ENCODE assay signal across 8 mouse cellular contexts in genomic region chr7:68275838-68276731, GRCm38 (mm10). TPM values are rescaled to one million over a fixed set of nuclear protein-coding genes. Genes with fewer than 3 reads are reported as not detected.
DNase-seq lines count a peak whose midpoint lies in the region; ATAC-seq lines count a peak whose summit lies in the region.

No protein-coding gene starts in this region.

- H3K4me1 ChIP-seq in neural tube, embryonic 11.5 days (ENCODE audit: control insufficient read depth, insufficient read depth, low read length), result peaks cover 7% of the 10 kb centered on the region
- peaks cover 31% of the 10 kb centered on the region for H3K4me1 ChIP-seq in embryonic facial prominence, embryonic 14.5 days (ENCODE audit: control insufficient read depth, insufficient read depth, low read length)

- ATAC-seq in neural tube, embryonic 11.5 days (ENCODE audit: insufficient read depth, low FRiP score, low TSS enrichment), result no peak
- peak; percentile 34; the same call in 1 of the 2 replicates for ATAC-seq in embryonic facial prominence, embryonic 14.5 days (ENCODE audit: low read depth)

- peak overlapping the region; percentile 15; the same call in 1 of the 2 replicates for H3K4me3 ChIP-seq in neural tube, embryonic 11.5 days (ENCODE audit: low read depth, low read length)
- H3K4me3 ChIP-seq in embryonic facial prominence, embryonic 14.5 days (ENCODE audit: low read depth, low read length), result peak overlapping the region; percentile 34

- H3K4me2 ChIP-seq in neural tube, embryonic 11.5 days (ENCODE audit: low read depth), result peak overlapping the region; percentile 60
- peak overlapping the region; percentile 68 for H3K4me2 ChIP-seq in embryonic facial prominence, embryonic 14.5 days (ENCODE audit: low read depth, low read length)

- no peak overlapping the region for H3K27ac ChIP-seq in neural tube, embryonic 11.5 days (ENCODE audit: low read depth, low read length)
- H3K27ac ChIP-seq in embryonic facial prominence, embryonic 14.5 days (replicated peaks; ENCODE audit: low read depth, low read length), result peak overlapping the region; percentile 74

- no peaks in the 10 kb centered on the region for H3K9me3 ChIP-seq in neural tube, embryonic 11.5 days (ENCODE audit: control insufficient read depth, low read length)
- H3K9me3 ChIP-seq in embryonic facial prominence, embryonic 14.5 days (ENCODE audit: control insufficient read depth, low read length), result no peaks in the 10 kb centered on the region

- H3K36me3 ChIP-seq in neural tube, embryonic 11.5 days (ENCODE audit: control insufficient read depth, insufficient read depth, low read length), result no peaks in the 10 kb centered on the region
- no peaks in the 10 kb centered on the region for H3K36me3 ChIP-seq in embryonic facial prominence, embryonic 14.5 days (ENCODE audit: control insufficient read depth, insufficient read depth, low read length)
- H3K36me3 ChIP-seq in splenic B cell, adult 2 months (ENCODE audit: control insufficient read depth, insufficient read depth, low read length, poor library complexity, severe bottlenecking), result no peaks in the 10 kb centered on the region

- 3% methylated on average over 36 of the region's 36 CpGs for WGBS in neural tube, embryonic 11.5 days
- WGBS in embryonic facial prominence, embryonic 14.5 days, result 7% methylated on average over 36 of the region's 36 CpGs

- DNase-seq in neural tube, embryonic 11.5 days (ENCODE audit: low spot score), result peak; percentile 17
- DNase-seq in neural tube, embryonic 10.5 days (ENCODE audit: extremely low spot score, low spot score), result no peak
- DNase-seq in embryonic facial prominence, embryonic 14.5 days (ENCODE audit: low spot score), result no peak
- DNase-seq in kidney, adult 9 months, result peak; percentile 76
- peak; percentile 24 to 33 for DNase-seq in lung, postnatal 4 days
- DNase-seq in splenic B cell, adult 2 months (ENCODE audit: low read depth, low spot score), result peak; percentile 81
- no peak for DNase-seq in layer of hippocampus, postnatal 25 days (ENCODE audit: extremely low spot score in 1 of 2, low spot score in 1 of 2)
- DNase-seq in layer of hippocampus, postnatal 10 days (ENCODE audit: low spot score in 2 of 2), result no peak

- H3K9ac ChIP-seq in neural tube, embryonic 11.5 days (ENCODE audit: low read length), result no peak overlapping the region
- H3K9ac ChIP-seq in embryonic facial prominence, embryonic 14.5 days (ENCODE audit: low read depth, low read length), result peak overlapping the region; percentile 56

- H3K27me3 ChIP-seq in neural tube, embryonic 11.5 days (ENCODE audit: control insufficient read depth, insufficient read depth, low read length), result peaks cover 6% of the 10 kb centered on the region; the same call in 1 of the 2 replicates
- no peaks in the 10 kb centered on the region; the same call in 1 of the 2 replicates for H3K27me3 ChIP-seq in embryonic facial prominence, embryonic 14.5 days (replicated peaks; ENCODE audit: control insufficient read depth, insufficient read depth, low read length)
- H3K27me3 ChIP-seq in splenic B cell, adult 2 months (ENCODE audit: control insufficient read depth, insufficient read depth, low read length, poor library complexity, severe bottlenecking), result no peaks in the 10 kb centered on the region

RNA-seq across cellular contexts. Expression of gene Fam169b, which starts 2.4 kb away (rescaled TPM):
- polyA plus RNA-seq in neural tube, embryonic 11.5 days (2014; fragmentation: Nextera tagmentation; extraction: Ambion mirVana), result 0.42 and 0.70 TPM in 2 replicates
- polyA plus RNA-seq in embryonic facial prominence, embryonic 14.5 days (2014; fragmentation: Nextera tagmentation; extraction: Ambion mirVana), result 2.1 and 2.4 TPM in 2 replicates
- under 1 TPM; 0.37 to 0.47 TPM for total RNA-seq in layer of hippocampus, postnatal 25 days (2021)
- under 1 TPM; 0.27 to 0.89 TPM for total RNA-seq in layer of hippocampus, postnatal 10 days (2021)

RNA-seq across cellular contexts. Expression of gene Pgpep1l, which starts 12.1 kb away (rescaled TPM):
- not detected in 2 replicates for polyA plus RNA-seq in neural tube, embryonic 11.5 days (2014; fragmentation: Nextera tagmentation; extraction: Ambion mirVana)
- 0.54 TPM in 1 of 2 replicates, not detected in the other for polyA plus RNA-seq in embryonic facial prominence, embryonic 14.5 days (2014; fragmentation: Nextera tagmentation; extraction: Ambion mirVana)
- total RNA-seq in layer of hippocampus, postnatal 25 days (2021), result 1 to 10 TPM; 2.4 to 3.3 TPM
- total RNA-seq in layer of hippocampus, postnatal 10 days (2021), result 1 to 10 TPM in 1 of 2 experiments, under 1 TPM in 1; 0.60 to 1.7 TPM

Comparison
In these comparisons a context has a peak if more than half of its experiments do, and no peak if none do; other contexts are left out.
1. DNase-seq: peak in neural tube, embryonic 11.5 days (single experiment), kidney, adult 9 months (single experiment), lung, postnatal 4 days (2 of 2) and splenic B cell, adult 2 months (single experiment); none in neural tube, embryonic 10.5 days (single experiment), embryonic facial prominence, embryonic 14.5 days (single experiment), layer of hippocampus, postnatal 25 days (0 of 2) and layer of hippocampus, postnatal 10 days (0 of 2).